Comparison of ENCODE assay signal across 15 mouse cellular contexts in the genomic region with DNA sequence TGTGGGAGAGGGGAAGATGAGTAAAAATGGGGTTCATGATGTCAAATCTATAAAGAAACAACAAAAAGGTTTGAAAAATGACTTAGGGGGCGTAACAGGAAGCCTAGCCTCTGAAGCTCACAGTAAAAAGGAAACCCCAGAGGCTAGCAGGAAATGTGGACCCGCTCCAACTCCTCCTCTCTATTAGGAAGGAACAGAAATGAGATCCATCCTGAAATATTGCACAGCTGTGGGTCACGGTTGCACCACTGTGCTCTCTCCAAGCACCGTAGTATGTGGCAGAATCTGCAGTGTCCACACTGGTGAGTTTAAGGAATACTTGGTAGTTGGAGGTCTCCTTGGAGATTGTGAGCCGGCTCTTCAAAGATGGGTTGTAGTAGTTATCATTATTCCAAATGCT.
"Had no signal": no experiment of that assay in that cellular context is flagged by ENCODE, and none has a peak within 500 bp of the region (broad histone marks: within the 10 kb centered on the region; RNA-seq: fewer than 3 reads in every experiment).

No protein-coding gene starts in this region.

- DNase-seq: lung, adult 18-20 months; lung, embryonic 14.5 days; lung, postnatal 10 days; lung, postnatal 36 days; right cerebral cortex, postnatal 14 days; thymus, postnatal 14 days; thymus, postnatal 4 days had no signal

- H3K4me3 ChIP-seq: liver, embryonic 12.5 days; midbrain, embryonic 10.5 days; midbrain, embryonic 12.5 days; midbrain, embryonic 15.5 days; neural tube, embryonic 12.5 days; stomach, embryonic 15.5 days had no signal

- H3K36me3 ChIP-seq: liver, embryonic 12.5 days; midbrain, embryonic 10.5 days; midbrain, embryonic 12.5 days; midbrain, embryonic 15.5 days; neural tube, embryonic 12.5 days; stomach, embryonic 15.5 days had no signal

- H3K27ac ChIP-seq: liver, embryonic 12.5 days; liver, embryonic 14.5 days; midbrain, embryonic 10.5 days; midbrain, embryonic 12.5 days; midbrain, embryonic 15.5 days; neural tube, embryonic 12.5 days; stomach, embryonic 15.5 days; stomach, postnatal 0 days had no signal

- H3K4me2 ChIP-seq: liver, embryonic 12.5 days; lung, embryonic 14.5 days; midbrain, embryonic 12.5 days; midbrain, embryonic 15.5 days; neural tube, embryonic 12.5 days; stomach, embryonic 15.5 days had no signal

- H3K4me1 ChIP-seq: liver, embryonic 12.5 days; midbrain, embryonic 10.5 days; midbrain, embryonic 12.5 days; midbrain, embryonic 15.5 days; neural tube, embryonic 12.5 days; stomach, embryonic 15.5 days had no signal

- ATAC-seq: liver, embryonic 12.5 days; midbrain, embryonic 15.5 days had no signal

- H3K27me3 ChIP-seq: liver, embryonic 12.5 days; midbrain, embryonic 12.5 days; midbrain, embryonic 15.5 days; neural tube, embryonic 12.5 days; stomach, embryonic 15.5 days had no signal

- H3K9ac ChIP-seq: liver, embryonic 12.5 days; liver, embryonic 14.5 days; lung, embryonic 14.5 days; midbrain, embryonic 12.5 days; midbrain, embryonic 15.5 days; neural tube, embryonic 12.5 days; stomach, embryonic 15.5 days had no signal
